Comparison of ENCODE assay signal across 19 mouse cellular contexts in genomic region chr12:106284814-106285213, GRCm38 (mm10).
DNase-seq lines count a peak whose midpoint lies in the region; TF ChIP-seq lines count a peak whose summit lies in the region.
"Had no signal": no experiment of that assay in that cellular context is flagged by ENCODE, and none has a peak within 500 bp of the region (broad histone marks: within the 10 kb centered on the region; RNA-seq: fewer than 3 reads in every experiment).

No protein-coding gene starts in this region.

- no peak for TF ChIP-seq CTCF in layer of hippocampus, adult 2 months (conservative IDR thresholded peaks at IDR 0.05)

- no peak overlapping the region for H3K4me3 ChIP-seq in layer of hippocampus, adult 2 months
- H3K4me3 ChIP-seq: forebrain, embryonic 10.5 days; forebrain, embryonic 13.5 days; gastrocnemius, adult 2 months; hindbrain, embryonic 12.5 days; hindbrain, embryonic 15.5 days had no signal

- peak; percentile 28 to 39 for DNase-seq in frontal cortex, postnatal 36 days (ENCODE audit: low spot score in 2 of 2)
- no peak for DNase-seq in frontal cortex, postnatal 25 days (ENCODE audit: low spot score in 2 of 2)
- DNase-seq in layer of hippocampus, adult 2 months (ENCODE audit: low spot score in 2 of 2), result peak in 1 of 2 experiments; percentile 43
- no peak for DNase-seq in layer of hippocampus, postnatal 25 days (ENCODE audit: extremely low spot score in 1 of 2, low spot score in 1 of 2)
- DNase-seq in right cerebral cortex, adult 18-20 months, result peak; percentile 43
- DNase-seq in right cerebral cortex, postnatal 10 days (ENCODE audit: low spot score in 2 of 2), result no peak
- DNase-seq in adipocyte (ENCODE audit: low spot score), result no peak
- DNase-seq: adrenal gland, adult 8-10 months; adrenal gland, postnatal 25 days; cerebellum, adult 18-20 months; cerebellum, adult 9-10 months; cerebellum, postnatal 14 days; gastrocnemius, adult 2 months; gastrocnemius, postnatal 14 days; heart, adult 11 months had no signal

- H3K27ac ChIP-seq in layer of hippocampus, adult 2 months, result peak overlapping the region; percentile 59; the same call in 1 of the 2 replicates
- H3K27ac ChIP-seq: forebrain, embryonic 10.5 days; forebrain, embryonic 13.5 days; gastrocnemius, adult 2 months; hindbrain, embryonic 12.5 days; hindbrain, embryonic 15.5 days had no signal

Comparison
In these comparisons a context has a peak if more than half of its experiments do, and no peak if none do; other contexts are left out.
1. DNase-seq: peak in frontal cortex, postnatal 36 days (2 of 2) and right cerebral cortex, adult 18-20 months (single experiment); none in frontal cortex, postnatal 25 days (0 of 2), layer of hippocampus, postnatal 25 days (0 of 2), right cerebral cortex, postnatal 10 days (0 of 2) and adipocyte (single experiment).